Mouse (Mus musculus): Measurements from ENCODE around the gene Gm49322.
"Not testable (repeated sequence)": the region's sequence is repeated elsewhere in the genome, so short reads cannot be mapped to it uniquely, and the experiment has no call there.

Gene Gm49322

DNA sequence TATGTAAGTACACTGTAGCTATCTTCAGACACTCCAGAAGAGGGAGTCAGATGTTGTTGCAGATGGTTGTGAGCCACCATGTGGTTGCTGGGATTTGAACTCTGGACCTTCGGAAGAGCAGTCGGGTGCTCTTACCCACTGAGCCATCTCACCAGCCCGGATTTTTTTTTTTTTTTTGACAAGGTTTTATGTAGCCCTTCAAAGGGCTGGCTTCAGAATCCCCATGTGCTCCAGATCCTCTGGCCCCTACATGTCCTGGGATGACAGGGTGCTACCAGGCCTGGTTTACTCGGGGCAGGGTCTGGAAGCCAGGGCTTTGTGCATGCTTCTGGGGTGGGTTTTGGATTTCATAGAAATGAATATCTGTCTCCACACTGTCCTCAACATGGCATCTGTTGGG, at the start of gene Gm49322:
TSS of gene Gm49322 (plus strand) at position 301 of the 400 bp plus-strand sequence.
- ATAC-seq (ENCODE audit: insufficient number of reproducible peaks, low FRiP score, low TSS enrichment), result not testable (repeated sequence)

DNA sequence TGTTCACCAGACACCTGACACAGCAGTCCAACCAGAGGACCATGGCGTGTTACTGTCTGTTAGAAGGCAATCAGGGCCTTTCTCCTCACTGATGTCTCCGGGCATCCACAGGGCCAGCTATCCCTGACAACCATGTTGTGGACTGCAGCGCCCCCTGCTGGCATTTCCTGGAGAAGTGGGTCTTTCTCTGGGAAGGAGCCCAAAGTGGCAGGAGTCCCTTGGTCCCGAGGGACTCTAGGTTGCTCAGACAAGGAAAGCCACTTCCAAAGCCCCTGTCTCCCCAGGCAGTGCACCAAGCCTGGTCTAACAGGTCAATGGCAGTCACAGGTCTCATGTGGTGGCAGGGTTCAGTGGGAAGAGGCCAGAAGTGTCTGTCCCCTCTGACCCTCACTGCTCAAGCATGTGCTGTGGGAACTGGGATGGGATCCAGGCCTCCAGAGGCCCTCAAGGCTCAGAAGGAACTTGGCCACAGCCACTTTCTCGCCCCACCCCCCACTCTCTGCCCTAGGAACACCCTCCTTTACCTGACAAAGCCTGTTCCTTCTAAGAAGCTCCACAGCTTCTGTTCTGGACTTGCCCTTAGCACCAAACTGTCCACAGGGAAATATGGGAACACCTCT, 48.4 kb upstream of the Gm49322 start:
- no peak for ATAC-seq (ENCODE audit: insufficient number of reproducible peaks, low FRiP score, low TSS enrichment)

DNA sequence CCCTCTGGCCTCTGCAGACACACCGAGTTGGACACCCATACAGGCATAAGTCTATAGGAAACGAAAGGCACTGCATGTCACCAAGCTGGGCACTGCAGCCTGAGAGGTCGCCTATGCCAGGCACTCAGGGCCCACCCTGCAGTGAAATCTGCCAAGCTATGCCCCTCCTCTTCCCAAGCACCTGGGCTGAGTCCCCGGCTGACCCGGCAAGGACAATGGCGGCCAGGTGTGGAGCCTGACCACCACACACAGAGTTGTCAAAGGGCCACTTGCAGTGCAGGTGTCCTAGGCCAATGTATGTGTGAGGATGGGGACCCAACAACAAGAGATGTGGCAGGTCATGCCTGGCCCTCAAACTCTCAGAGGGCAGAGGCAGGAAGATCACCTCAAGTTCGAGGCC, 46.4 kb upstream of the Gm49322 start:
- ATAC-seq (ENCODE audit: insufficient number of reproducible peaks, low FRiP score, low TSS enrichment), result no peak

DNA sequence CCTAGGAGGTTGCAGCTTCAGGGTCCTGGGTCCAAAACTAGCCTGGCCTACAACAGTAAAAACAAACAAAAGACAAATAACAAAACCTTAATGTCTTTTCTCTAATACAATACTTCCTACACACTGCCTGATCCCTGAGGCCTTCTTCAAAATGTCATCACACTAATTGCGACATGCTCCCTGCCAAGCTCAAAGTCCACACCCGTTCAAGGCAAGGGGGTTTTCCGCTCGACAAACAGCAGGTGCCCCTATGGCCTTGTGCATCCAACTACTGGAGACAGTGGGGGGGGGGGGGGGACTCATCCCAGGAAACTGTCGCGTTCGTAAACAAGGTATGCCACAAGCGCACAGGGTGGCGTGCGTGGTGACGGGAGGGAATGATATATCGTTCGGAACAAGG, 45.2 kb upstream of the Gm49322 start:
- no peak for ATAC-seq (ENCODE audit: insufficient number of reproducible peaks, low FRiP score, low TSS enrichment)

DNA sequence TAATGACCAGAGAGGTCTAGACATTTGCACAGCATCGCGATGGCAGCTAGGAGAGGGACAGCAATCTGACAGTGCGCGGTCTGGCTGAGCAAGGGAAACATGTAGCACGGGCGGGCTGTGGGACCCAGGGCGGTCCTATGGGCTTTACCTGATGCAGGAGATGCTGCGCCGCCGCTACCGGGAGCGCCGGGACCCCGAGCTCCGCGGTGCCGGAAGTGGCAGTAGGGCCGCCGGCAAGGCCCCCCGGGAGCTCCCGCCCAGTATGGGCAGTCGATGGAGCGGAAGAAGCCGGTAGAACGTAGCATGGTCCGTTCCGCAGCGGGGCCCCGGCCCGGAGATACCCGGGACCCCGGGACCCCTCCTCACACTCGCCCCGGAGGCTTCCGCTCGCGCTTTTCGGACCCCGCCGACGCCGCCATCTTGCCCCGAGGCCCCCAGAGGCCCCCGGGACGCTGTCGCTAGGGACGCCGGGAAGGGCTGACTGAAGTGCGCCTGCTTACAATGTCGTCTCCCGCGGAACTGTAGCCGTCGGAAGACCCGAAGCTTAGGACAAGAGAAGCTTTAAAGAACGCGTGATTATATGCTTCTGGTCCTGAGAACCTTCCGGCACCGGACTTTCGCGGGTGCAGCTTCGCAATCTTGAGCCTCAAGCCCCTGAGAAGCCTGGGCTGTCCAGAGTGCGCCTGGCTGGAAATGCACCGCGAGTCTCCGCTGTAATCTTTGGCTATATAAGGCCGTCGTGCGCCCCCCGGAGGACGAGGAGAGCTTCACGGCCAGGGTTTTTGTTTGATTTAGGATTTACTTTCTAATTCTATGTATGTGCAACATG, 44.5 kb upstream of the Gm49322 start, which contains the start of gene Rexo1:
TSS of gene Rexo1 (minus strand) at position 445 of the 829 bp plus-strand sequence.
- ATAC-seq (ENCODE audit: insufficient number of reproducible peaks, low FRiP score, low TSS enrichment), result peak; percentile 62; the same call in 1 of the 2 replicates

DNA sequence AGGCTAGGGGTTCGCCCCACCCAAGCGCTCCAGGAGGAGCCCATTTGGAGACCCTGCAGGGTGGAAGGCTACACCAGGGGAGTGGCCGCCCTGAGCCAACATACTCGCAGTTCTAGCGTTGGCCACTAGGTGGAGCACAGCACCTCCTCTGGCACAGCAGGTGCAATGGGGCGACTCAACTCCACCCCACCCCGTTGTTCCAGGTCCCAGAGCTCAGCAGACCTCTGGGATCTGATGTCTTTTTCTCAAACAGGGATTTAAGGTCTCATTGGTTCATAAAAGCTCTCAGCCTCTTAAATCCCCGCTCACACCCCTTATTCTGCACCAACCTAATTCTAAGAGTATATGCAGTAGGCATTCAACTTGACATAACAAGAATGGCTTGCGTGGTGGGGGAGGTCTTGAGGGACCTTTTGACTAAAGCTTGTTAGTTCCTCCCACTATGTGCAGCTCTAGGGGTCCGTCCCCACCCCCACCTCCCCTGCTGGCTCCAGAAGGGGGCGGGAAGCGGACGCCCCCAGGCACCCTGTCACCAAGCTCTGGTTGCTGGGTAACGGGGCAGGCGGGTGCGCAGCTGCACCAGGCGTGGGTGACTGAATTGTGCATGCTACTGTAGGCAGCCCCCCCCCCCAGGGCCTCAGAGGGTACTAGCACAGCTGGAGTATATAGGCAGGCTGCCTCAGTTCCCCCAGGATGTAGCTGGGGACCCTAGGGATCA, 39.3 kb upstream of the Gm49322 start:
- ATAC-seq (ENCODE audit: insufficient number of reproducible peaks, low FRiP score, low TSS enrichment), result peak; percentile 56; the same call in 1 of the 2 replicates

DNA sequence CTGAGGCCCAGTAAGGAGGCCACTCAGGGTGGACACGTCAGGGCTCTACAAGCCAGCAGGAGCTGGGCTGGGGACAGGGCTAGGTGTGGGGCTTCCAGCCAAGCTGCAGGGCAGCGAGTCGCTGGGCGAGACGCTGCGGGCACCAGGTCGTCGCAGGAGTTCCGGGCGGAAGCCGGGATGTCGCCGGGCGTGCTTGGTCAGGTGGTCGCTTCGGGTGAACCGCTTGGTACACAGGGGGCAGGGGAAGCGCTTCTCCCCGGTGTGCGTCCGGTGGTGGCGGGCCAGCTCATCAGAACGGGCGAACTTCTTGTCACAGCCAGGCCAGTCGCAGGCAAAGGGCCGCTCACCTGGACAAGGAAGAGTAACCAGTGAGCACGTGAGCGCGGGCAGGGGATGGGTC, 36.9 kb upstream of the Gm49322 start:
- no peak for ATAC-seq (ENCODE audit: insufficient number of reproducible peaks, low FRiP score, low TSS enrichment)

DNA sequence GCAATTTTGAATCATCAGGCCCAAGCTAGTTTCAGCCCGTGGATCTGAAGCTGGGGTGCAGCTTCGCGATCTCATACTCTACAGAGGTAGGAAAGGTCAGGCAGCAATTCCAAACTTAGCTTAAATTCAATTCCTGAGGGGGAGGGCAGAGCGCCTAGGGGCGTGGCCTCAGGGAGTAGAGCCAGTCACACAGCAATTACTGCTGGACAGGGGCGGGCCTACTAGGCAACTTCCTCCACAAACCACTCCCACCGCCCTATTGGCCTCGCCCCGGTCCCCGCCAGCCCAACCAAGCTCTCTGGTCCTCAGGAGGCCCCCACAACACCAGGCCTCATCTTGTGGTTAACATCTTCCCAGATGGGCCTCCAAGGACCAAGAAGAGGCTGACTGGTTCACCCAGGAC, 36.2 kb upstream of the Gm49322 start:
- no peak for ATAC-seq (ENCODE audit: insufficient number of reproducible peaks, low FRiP score, low TSS enrichment)

DNA sequence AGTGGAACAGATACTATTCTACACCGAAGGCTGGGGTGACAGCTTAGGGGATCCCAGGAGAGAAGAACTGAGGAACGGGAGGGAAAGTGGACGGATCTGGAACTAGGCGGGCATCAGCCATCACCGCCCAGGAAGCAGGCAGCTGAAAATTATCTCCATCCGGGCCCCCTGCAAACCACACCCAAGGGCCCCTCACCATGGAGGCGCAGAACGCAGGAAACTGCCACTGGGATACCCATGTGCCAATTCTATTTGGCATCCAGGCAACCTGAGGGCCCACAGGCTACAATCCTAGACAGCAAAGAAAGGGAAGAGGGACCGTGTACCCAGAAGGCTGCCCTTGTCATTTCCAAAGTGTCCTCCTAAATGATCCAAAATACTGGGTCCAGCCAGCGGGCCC, 35.4 kb upstream of the Gm49322 start:
- ATAC-seq (ENCODE audit: insufficient number of reproducible peaks, low FRiP score, low TSS enrichment), result no peak

DNA sequence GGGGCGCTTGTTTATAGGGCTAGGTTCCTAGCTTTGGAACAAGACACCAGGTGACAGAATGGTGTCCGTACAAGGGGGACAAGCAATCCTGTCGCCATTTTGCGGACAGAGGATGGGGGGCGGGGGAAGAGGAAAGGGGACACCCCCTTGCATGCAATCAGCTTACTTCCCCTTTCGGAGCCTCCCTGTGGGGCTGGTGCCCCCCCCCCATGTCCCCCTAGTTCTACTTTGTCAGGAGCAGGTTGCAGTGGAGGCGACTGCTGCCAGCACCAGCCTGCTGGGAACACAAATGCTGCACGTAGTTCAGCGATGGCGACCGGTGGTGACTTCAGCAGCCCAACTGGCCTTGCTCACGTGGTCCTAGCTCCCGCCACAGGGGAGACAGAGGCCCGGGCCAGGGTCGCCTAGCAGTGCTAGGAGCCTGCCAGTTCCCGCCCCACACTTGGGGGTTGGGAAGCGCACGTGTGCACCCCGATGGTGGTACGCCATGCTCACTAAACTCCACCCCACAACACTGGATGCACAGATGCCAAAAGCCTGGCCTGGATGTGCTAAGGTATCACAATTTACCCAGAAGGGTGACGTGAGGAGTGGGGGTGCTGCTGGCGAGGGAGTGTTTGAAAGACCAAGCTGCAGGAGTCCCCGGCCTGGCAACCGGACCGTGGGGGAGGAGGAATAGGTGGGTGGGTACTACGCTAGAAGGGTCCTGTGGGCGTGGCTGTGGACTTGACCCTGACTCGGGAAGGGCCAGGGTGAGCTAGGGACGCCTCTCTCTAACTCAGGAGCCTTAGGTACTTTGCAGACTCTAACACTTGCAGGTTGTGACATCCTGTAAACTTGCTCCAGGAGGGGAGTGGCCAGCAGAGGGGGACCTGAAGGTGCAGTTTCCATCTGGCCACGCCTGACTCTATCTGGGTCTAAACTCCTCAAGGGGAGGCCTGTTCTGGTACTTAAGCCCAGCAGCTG, 34.7 kb upstream of the Gm49322 start:
- ATAC-seq (ENCODE audit: insufficient number of reproducible peaks, low FRiP score, low TSS enrichment), result no peak

DNA sequence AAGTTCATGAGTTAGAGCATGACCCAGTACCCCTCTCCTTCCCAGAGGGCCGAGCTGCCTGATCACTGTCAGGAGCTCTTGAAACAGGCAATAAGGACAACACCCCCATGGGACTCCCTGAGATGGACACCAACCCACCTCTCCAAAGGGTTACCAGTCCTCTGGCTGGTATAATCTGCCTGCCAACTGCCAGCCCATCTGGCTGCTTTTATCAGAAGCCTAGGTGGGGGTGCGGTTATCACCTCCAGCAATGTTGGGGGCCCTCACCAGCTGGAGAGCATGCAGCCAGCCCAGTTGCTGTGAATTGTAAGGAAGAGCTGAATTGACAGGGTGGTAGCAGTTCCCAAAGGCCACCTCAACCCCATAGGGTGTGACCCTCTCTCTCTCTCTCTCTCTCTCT, 33.3 kb upstream of the Gm49322 start:
- ATAC-seq (ENCODE audit: insufficient number of reproducible peaks, low FRiP score, low TSS enrichment), result no peak

DNA sequence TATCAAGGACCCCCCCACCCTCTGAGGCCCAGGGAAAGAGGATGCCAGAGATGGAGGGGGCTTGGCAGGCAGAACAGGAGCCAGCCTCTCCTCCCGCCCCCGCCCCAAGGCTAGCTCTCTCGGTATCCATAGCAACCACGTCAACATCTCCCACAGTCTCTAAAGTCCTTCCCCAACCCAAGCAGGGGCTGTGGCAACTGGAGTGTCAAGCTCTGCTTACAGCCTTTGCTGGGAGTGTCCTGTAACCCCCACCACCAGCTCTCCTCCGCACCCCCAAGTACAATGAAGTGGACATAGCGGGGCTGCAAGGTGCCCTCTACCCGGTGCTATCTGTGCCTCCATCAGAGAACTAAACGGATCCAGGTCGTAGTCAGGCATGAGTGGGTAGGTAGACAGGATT, 31.9 kb upstream of the Gm49322 start:
- no peak for ATAC-seq (ENCODE audit: insufficient number of reproducible peaks, low FRiP score, low TSS enrichment)

DNA sequence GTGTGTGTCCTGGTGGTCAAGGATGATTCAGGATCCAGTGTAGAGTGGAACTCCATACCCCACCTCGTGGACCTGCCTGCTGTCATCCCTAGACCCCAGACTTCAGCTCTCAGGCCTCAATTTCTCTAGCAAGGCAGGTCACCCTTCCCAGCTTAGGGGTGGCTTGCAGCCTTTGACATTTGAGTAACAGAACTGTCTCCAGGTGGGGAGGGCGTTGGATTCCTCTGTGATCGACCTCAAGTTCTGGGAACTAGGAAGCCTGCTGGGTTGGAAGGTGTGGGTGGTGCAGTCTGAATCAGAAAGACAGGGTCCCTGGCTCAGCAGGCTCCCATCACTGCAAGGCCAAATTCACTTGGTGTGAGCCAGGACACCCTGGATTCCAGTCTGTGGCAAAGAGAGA, 30.9 kb upstream of the Gm49322 start:
- ATAC-seq (ENCODE audit: insufficient number of reproducible peaks, low FRiP score, low TSS enrichment), result no peak

DNA sequence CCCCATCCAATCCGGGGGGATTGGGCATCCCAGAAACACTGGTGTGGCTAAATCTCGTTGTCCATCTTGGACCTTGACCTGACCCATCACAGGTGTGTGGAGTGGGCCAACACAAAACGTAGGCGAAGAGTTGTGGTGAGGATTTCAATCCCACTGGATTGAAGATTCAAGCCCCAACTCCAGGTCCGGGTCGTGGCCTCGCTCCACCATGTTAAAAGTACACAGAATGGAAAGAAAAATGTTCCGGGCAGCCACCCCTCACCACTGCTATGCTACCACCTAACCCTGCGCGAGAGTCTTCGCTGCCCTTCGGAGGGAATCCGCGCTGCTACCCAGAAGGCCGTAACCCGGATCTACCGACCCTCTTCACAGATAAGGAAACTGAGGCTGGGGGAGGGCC, 29.9 kb upstream of the Gm49322 start:
- ATAC-seq (ENCODE audit: insufficient number of reproducible peaks, low FRiP score, low TSS enrichment), result no peak

DNA sequence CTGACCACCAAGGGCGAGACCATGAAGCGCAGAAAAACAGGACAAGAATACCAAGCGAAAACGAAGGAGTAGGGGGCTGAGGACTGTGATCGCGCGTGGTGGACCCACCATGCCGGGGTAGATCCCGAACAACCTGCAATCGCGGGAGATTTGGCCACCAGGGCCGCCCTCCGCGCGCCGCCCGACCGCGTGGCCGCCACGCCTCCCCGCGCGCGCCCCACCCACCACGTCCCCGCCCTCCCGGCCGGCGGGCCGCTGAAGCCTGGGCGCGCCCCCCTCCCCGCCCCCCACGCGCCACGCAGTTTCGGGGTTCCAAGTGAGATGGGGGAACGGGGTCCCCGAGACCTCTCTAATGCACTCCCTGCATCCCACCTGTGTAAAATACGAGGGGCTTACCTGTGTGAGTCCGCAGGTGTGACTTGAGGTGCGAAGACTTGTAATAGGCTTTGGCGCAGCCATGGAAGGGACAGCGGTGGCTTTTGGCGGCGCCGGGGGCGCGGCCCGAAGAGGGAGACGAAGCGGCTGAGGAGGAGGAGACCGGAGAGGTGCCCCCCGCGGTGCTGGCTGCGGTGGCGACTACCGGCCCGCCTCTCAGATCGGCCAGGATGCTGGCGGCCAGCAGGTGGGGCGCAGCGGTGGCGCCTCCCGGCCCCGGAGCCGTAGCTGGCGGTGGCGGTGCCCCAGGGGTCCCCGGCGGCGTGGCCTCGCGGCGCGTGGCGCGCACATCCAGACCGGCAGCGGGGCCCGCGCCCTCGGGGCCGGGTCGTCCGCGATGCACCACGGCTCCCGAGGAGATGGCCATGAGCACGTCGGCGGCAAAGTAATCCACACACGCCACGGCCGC, 29.2 kb upstream of the Gm49322 start:
- no peak for ATAC-seq (ENCODE audit: insufficient number of reproducible peaks, low FRiP score, low TSS enrichment)

DNA sequence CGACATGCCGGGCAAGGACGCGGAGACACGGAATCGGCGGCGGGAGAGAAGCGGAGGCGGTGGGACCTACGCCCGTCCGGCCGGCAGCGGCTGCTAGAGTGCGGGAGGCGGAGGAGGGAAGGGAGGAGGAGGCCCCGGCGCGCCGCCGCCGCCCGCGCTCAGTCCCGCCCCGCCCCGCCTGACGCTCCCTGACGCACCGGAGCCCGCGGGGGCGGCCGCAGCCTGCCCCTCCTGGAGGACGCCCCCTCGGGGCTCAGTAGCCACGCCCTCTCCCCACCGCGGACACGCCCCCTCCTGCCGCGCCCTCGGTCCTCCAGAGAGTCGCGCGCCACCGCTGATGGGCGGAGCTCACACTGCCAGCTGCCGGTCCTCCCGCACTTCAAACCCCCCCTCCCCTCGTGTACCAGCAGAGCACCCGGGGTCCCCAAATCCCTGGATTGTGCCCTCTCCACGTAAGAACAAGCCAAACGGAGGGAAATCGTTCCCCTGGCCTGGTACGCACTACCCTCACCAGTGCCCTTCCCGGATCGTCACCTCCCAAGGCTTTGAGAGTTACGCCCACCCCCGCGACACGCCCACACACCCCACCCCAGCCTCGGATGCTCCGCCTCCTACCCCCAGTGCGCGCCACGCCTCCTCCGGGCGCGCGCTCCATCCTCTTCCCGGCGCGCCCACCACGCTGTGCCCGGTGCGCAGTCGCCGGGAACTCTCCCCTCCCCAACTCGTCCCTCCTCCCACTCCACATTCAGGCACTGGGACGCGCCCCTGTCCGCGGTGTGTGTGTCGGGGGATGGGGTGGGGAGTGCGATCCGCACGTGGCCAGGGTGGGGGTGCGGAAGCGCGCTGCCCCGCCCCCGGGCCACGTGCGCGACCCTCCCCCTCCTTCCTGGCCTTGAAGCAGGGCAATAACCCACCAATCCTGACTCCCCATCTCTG, 28.4 kb upstream of the Gm49322 start, which contains the start of gene Klf16:
TSS of gene Klf16 (minus strand) at position 127 of the 936 bp plus-strand sequence.
- peak; percentile 38; the same call in 1 of the 2 replicates for ATAC-seq (ENCODE audit: insufficient number of reproducible peaks, low FRiP score, low TSS enrichment)

DNA sequence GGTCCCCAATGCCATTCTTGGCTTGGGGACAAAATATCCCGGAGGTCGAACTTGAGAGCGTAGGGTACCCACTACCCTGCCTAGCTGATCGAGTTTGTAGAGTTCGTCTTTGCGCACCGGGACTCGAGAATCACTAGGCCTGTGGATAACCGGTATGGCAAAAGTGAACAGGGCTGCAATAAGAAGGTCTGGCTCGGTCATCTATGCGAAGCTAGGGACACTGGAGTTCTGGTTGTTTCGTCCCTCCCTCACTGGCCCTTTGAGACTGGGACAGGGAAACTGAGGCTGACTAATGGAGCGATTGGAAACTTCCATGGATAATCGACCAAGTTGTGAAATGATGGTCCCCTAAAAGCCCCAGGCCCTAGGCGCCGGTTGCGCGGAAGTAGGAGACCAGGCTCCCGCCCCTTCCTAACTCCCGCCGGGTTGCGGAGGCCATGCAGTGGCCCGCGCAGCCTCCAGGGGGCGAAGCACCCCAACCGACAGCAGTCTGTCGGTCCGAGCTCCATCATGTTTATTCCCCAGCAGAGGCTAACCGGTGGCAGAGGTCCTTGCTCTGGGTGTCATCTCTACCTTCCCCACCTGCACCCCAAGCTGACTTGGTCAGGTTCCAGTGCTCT, 27.6 kb upstream of the Gm49322 start:
- ATAC-seq (ENCODE audit: insufficient number of reproducible peaks, low FRiP score, low TSS enrichment), result 0 out of 2 replicates have a peak, but pooled peaks have one; percentile 24
